Mouse (Mus musculus) midbrain, embryonic 12.5 days (tissue): ENCODE results near the gene Zglp1. TPM values are rescaled to one million over a fixed set of nuclear protein-coding genes. Genes with fewer than 3 reads are reported as not detected.

Experiments used
- ATAC-seq: fragments of 200-750 bp; cut with Nextera tagmentation; 2 replicates; pipeline ENCODE4 v1.8.0; 2017; ENCODE audit warnings: low read depth, moderate TSS enrichment, moderate library complexity; ENCODE audit not compliant: low FRiP score
- H3K27ac ChIP-seq: fragments of 300-500 bp; sonication (generic); replicated peaks from 2 replicates; pipeline ENCODE4 v1.5.1; 2016; ENCODE audit warnings: mild to moderate bottlenecking
- H3K27me3 ChIP-seq: fragments of 300-500 bp; sonication (generic); 2 replicates; pipeline ENCODE4 v1.6.1; 2016; ENCODE audit warnings: mild to moderate bottlenecking
- H3K36me3 ChIP-seq: fragments of 300-500 bp; sonication (generic); 2 replicates; pipeline ENCODE4 v1.6.1; 2016
- H3K4me1 ChIP-seq: fragments of 300-500 bp; sonication (generic); 2 replicates; pipeline ENCODE4 v1.6.1; 2016
- H3K4me2 ChIP-seq: fragments of 300-500 bp; sonication (generic); replicated peaks from 2 replicates; pipeline ENCODE4 v1.6.1; 2016; ENCODE audit warnings: mild to moderate bottlenecking, moderate library complexity
- H3K4me3 ChIP-seq: fragments of 300-500 bp; sonication (generic); 2 replicates; pipeline ENCODE4 v1.5.1; 2016; ENCODE audit warnings: mild to moderate bottlenecking
- H3K9ac ChIP-seq: fragments of 300-500 bp; sonication (generic); replicated peaks from 2 replicates; pipeline ENCODE4 v1.6.1; 2016; ENCODE audit warnings: mild to moderate bottlenecking, moderate library complexity
- H3K9me3 ChIP-seq: fragments of 300-500 bp; sonication (generic); 2 replicates; pipeline ENCODE4 v1.6.1; 2016; ENCODE audit warnings: mild to moderate bottlenecking
- WGBS: fragments of 180-500 bp; shearing (Covaris S2); methylation state at CpG from one replicate; pipeline ENCODE4 v1.1.7; 2016; 5-methylcytosine and 5-hydroxymethylcytosine counted together
- polyA plus RNA-seq: library from polyadenylated mRNA; unstranded; fragments of >200 nt; fragmentation: Nextera tagmentation; extraction: Ambion mirVana; gene quantifications from 2 replicates; pipeline ENCODE4 v1.2.1, GENCODE M21; 2016

Zglp1 gene
- polyA plus RNA-seq, 1 experiment from 2014 or later, result 0.98 TPM

- ATAC-seq, result peak; percentile 31
- under 1% methylated on average over 35 of the region's 35 CpGs for WGBS
- peaks cover 38% of the 10 kb centered on the region for H3K4me1 ChIP-seq
These were observed 35.0 kb downstream of the Zglp1 start, which contains the start of gene Icam5 for GRCm38 (mm10) chr9:21031896-21032351. Gene Icam5, plus strand, starts transcription at chr9:21032073.

DNA sequence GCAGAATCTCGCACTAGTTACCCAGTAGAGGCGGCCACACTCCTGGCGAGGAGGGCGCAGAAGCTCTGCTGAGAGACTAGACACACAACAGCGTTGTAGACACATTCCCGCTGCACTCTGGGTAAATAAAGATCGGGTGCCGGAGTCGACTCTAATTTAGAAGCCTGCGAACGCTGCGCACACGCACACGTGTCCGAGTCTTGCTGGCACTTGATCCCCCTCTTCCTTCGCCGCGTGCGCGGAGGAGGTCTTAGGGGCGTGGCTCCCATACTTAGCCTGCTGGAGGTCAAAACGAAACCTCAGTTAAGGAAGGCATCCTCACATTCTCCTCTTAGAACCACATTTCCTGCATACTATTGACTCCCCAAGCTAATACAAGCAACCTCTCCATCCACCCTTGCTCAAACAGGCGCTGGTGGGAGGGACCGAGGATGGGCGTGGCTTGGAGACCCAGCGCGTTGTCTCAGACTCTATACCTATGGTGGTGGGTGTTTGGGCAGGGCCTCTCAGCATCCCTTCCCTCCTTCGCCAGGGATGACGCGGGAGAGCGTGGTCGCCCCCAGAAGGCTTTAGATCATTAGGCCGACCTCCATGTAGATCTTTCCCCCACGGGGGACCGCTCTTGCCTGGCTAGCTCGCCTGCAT is 35.5 kb downstream of the Zglp1 start:
- H3K36me3 ChIP-seq, result no peaks in the 10 kb centered on the region
- WGBS, result under 1% methylated on average over 36 of the region's 36 CpGs
- H3K4me3 ChIP-seq, result peak overlapping the region; percentile 46
- H3K9me3 ChIP-seq, result no peaks in the 10 kb centered on the region
- H3K27me3 ChIP-seq, result peaks cover 99% of the 10 kb centered on the region
- peak overlapping the region; percentile 50 for H3K9ac ChIP-seq
- H3K4me1 ChIP-seq, result peaks cover 38% of the 10 kb centered on the region
- no peak overlapping the region for H3K27ac ChIP-seq
- peak; percentile 55 for ATAC-seq
- peak overlapping the region; percentile 75 for H3K4me2 ChIP-seq

More at GRCm38 (mm10) chr9:21031896-21032351, 35.0 kb downstream of the Zglp1 start, which contains the start of gene Icam5:
- Histone ChIP-seq H3K36me3 (no peaks in the 10 kb centered on the region), H3K4me2 (peak within 1 kb of the TSS; percentile 75), H3K9ac (peak within 1 kb of the TSS; percentile 50), H3K27ac (no peak within 1 kb of the TSS), H3K9me3 (no peaks in the 10 kb centered on the region), H3K4me3 (peak within 1 kb of the TSS; percentile 46), H3K27me3 (peaks cover 99% of the 10 kb centered on the region)

- peak overlapping the region; percentile 46 for H3K4me3 ChIP-seq
- 0 out of 2 replicates have a peak, but pooled peaks have one; percentile 39 for ATAC-seq
- no peak overlapping the region for H3K9ac ChIP-seq
- no peaks in the 10 kb centered on the region for H3K9me3 ChIP-seq
- peaks cover 98% of the 10 kb centered on the region for H3K27me3 ChIP-seq
- H3K36me3 ChIP-seq, result no peaks in the 10 kb centered on the region
- H3K4me1 ChIP-seq, result peaks cover 38% of the 10 kb centered on the region
- no peak overlapping the region for H3K27ac ChIP-seq
- WGBS, result 0% methylated on average over 13 of the region's 13 CpGs
- H3K4me2 ChIP-seq, result peak overlapping the region; percentile 75
These were observed 36.1 kb downstream of the Zglp1 start for GRCm38 (mm10) chr9:21030781-21031250.

GRCm38 (mm10) chr9:21030055-21030600 is 36.8 kb downstream of the Zglp1 start:
- H3K4me2 ChIP-seq, result peak overlapping the region; percentile 51; the same call in 1 of the 2 replicates
- no peaks in the 10 kb centered on the region for H3K9me3 ChIP-seq
- H3K4me1 ChIP-seq, result peaks cover 38% of the 10 kb centered on the region
- ATAC-seq, result no peak
- H3K9ac ChIP-seq, result no peak overlapping the region
- no peaks in the 10 kb centered on the region for H3K36me3 ChIP-seq
- 22% methylated on average over 22 of the region's 22 CpGs for WGBS
- H3K27me3 ChIP-seq, result peaks cover 98% of the 10 kb centered on the region
- 0 out of 2 replicates have a peak overlapping the region, but pooled peaks have one; percentile 34 for H3K4me3 ChIP-seq
- H3K27ac ChIP-seq, result no peak overlapping the region

GRCm38 (mm10) chr9:21029291-21030054 is 37.4 kb downstream of the Zglp1 start, which contains the start of gene Icam4:
Gene Icam4, plus strand, starts transcription at chr9:21029373.
- peaks cover 95% of the 10 kb centered on the region for H3K27me3 ChIP-seq
- no peaks in the 10 kb centered on the region for H3K9me3 ChIP-seq
- H3K36me3 ChIP-seq, result no peaks in the 10 kb centered on the region
- H3K4me2 ChIP-seq, result peak within 1 kb of the TSS; percentile 51
- peak within 1 kb of the TSS; percentile 34 for H3K4me3 ChIP-seq
- H3K9ac ChIP-seq, result no peak within 1 kb of the TSS
- WGBS, result 2% methylated on average over 36 of the region's 37 CpGs
- H3K4me1 ChIP-seq, result peaks cover 38% of the 10 kb centered on the region
- ATAC-seq, result 0 out of 2 replicates have a peak, but pooled peaks have one; percentile 13
- H3K27ac ChIP-seq, result no peak within 1 kb of the TSS

- no peak overlapping the region for H3K4me3 ChIP-seq
- H3K4me1 ChIP-seq, result peaks cover 37% of the 10 kb centered on the region
- H3K27ac ChIP-seq, result no peak overlapping the region
- H3K9ac ChIP-seq, result no peak overlapping the region
- no peak overlapping the region for H3K4me2 ChIP-seq
- ATAC-seq, result no peak
- peaks cover 87% of the 10 kb centered on the region for H3K27me3 ChIP-seq
- H3K9me3 ChIP-seq, result no peaks in the 10 kb centered on the region
- no peaks in the 10 kb centered on the region for H3K36me3 ChIP-seq
- WGBS, result 72% methylated on average over 6 of the region's 6 CpGs
These were observed 38.3 kb downstream of the Zglp1 start for GRCm38 (mm10) chr9:21028560-21029110.

- no peak overlapping the region for H3K4me2 ChIP-seq
- ATAC-seq, result no peak
- no peak overlapping the region for H3K27ac ChIP-seq
- H3K9me3 ChIP-seq, result no peaks in the 10 kb centered on the region
- H3K9ac ChIP-seq, result no peak overlapping the region
- H3K27me3 ChIP-seq, result peaks cover 79% of the 10 kb centered on the region
- H3K36me3 ChIP-seq, result no peaks in the 10 kb centered on the region
- 56% methylated on average over 8 of the region's 8 CpGs for WGBS
- peaks cover 29% of the 10 kb centered on the region for H3K4me1 ChIP-seq
- H3K4me3 ChIP-seq, result no peak overlapping the region
These were observed 39.1 kb downstream of the Zglp1 start for GRCm38 (mm10) chr9:21027774-21028290.

GRCm38 (mm10) chr9:21026849-21027248 is 40.0 kb downstream of the Zglp1 start:
- Histone ChIP-seq H3K9ac (no peak overlapping the region), H3K27ac (no peak overlapping the region), H3K36me3 (no peaks in the 10 kb centered on the region), H3K27me3 (peaks cover 73% of the 10 kb centered on the region), H3K9me3 (no peaks in the 10 kb centered on the region), H3K4me3 (no peak overlapping the region), H3K4me2 (no peak overlapping the region), H3K4me1 (peaks cover 19% of the 10 kb centered on the region)
- ATAC-seq, result no peak
- WGBS, result 83% methylated on average over 12 of the region's 12 CpGs

DNA sequence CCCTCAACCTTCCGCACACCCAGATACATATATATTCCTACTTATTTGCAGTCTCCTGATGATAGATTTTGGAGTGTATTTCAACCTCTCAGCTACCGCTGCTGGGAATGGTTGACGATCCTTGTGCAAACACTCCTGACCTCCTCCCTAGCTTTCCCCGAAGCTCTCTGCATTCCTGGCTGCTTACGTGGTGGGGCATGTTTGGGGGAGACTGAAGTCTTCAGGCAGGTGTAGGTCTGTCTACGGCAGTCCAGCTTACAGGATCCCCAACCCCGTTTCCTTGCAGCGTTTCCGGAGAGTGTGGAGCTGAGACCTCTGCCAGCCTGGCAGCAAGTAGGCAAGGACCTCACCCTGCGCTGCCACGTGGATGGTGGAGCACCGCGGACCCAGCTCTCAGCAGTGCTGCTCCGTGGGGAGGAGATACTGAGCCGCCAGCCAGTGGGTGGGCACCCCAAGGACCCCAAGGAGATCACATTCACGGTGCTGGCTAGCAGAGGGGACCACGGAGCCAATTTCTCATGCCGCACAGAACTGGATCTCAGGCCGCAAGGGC is 41.6 kb downstream of the Zglp1 start:
- Histone ChIP-seq H3K4me2 (no peak overlapping the region), H3K36me3 (no peaks in the 10 kb centered on the region), H3K27me3 (peaks cover 72% of the 10 kb centered on the region), H3K9me3 (no peaks in the 10 kb centered on the region), H3K4me1 (peaks cover 8% of the 10 kb centered on the region), H3K9ac (no peak overlapping the region), H3K27ac (no peak overlapping the region), H3K4me3 (no peak overlapping the region)
- 73% methylated on average over 19 of the region's 19 CpGs for WGBS
- no peak for ATAC-seq

GRCm38 (mm10) chr9:21022726-21023125 is 44.2 kb downstream of the Zglp1 start:
- Histone ChIP-seq H3K4me3 (no peak overlapping the region), H3K4me2 (no peak overlapping the region), H3K9me3 (no peaks in the 10 kb centered on the region), H3K4me1 (no peaks in the 10 kb centered on the region), H3K27me3 (peaks cover 66% of the 10 kb centered on the region), H3K9ac (no peak overlapping the region), H3K27ac (no peak overlapping the region), H3K36me3 (no peaks in the 10 kb centered on the region)
- 82% methylated on average over 1 of the region's 1 CpGs for WGBS
- no peak for ATAC-seq

GRCm38 (mm10) chr9:21022288-21022687 is 44.6 kb downstream of the Zglp1 start:
- Histone ChIP-seq H3K4me2 (no peak overlapping the region), H3K9me3 (no peaks in the 10 kb centered on the region), H3K9ac (no peak overlapping the region), H3K27ac (no peak overlapping the region), H3K4me1 (no peaks in the 10 kb centered on the region), H3K27me3 (peaks cover 66% of the 10 kb centered on the region), H3K4me3 (no peak overlapping the region), H3K36me3 (no peaks in the 10 kb centered on the region)
- WGBS, result 64% methylated on average over 6 of the region's 6 CpGs
- ATAC-seq, result no peak
